Mouse (Mus musculus) right cerebral cortex, postnatal 4 days (tissue): ENCODE data around the gene Gm10184.
"Not testable (repeated sequence)": the region's sequence is repeated elsewhere in the genome, so short reads cannot be mapped to it uniquely, and the experiment has no call there.

Experiments used
- DNase-seq: peaks from one replicate; pipeline ENCODE4 v3.0.0-alpha.2; 2022

Gene Gm10184

GRCm38 (mm10) chr17:89910349-89910748 is at the start of gene Gm10184:
TSS of gene Gm10184 (minus strand) at chr17:89910449.
- DNase-seq = no peak

GRCm38 (mm10) chr17:89933950-89934349 is 23.7 kb upstream of the Gm10184 start:
- no peak for DNase-seq

- DNase-seq = no peak
Observed at GRCm38 (mm10) chr17:89907686-89908085, 2.6 kb downstream of the Gm10184 start.

GRCm38 (mm10) chr17:89904701-89905100 is 5.5 kb downstream of the Gm10184 start:
- DNase-seq = not testable (repeated sequence)

GRCm38 (mm10) chr17:89902767-89903166 is 7.5 kb downstream of the Gm10184 start:
- no peak for DNase-seq

GRCm38 (mm10) chr17:89900610-89901009 is 9.6 kb downstream of the Gm10184 start:
- DNase-seq = no peak

- DNase-seq = no peak
Observed at GRCm38 (mm10) chr17:89899813-89900212, 10.4 kb downstream of the Gm10184 start.

- DNase-seq = no peak
Observed at GRCm38 (mm10) chr17:89864996-89865395, 45.3 kb downstream of the Gm10184 start.
